Mouse (Mus musculus) embryonic facial prominence, embryonic 12.5 days (tissue): Measurements from ENCODE around the gene Mgat3. TPM values are rescaled to one million over a fixed set of nuclear protein-coding genes. Genes with fewer than 3 reads are reported as not detected.

Experiments used
- ATAC-seq: fragments of 200-750 bp; cut with Nextera tagmentation; 2 replicates; pipeline ENCODE4 v1.8.0; 2017; ENCODE audit not compliant: insufficient number of reproducible peaks, insufficient read depth, low FRiP score, low TSS enrichment
- H3K27ac ChIP-seq: fragments of 300-500 bp; sonication (generic); 2 replicates; pipeline ENCODE4 v1.5.1; 2016; ENCODE audit warnings: mild to moderate bottlenecking
- H3K27me3 ChIP-seq: fragments of 300-500 bp; sonication (generic); 2 replicates; pipeline ENCODE4 v1.6.1; 2016; ENCODE audit warnings: mild to moderate bottlenecking, moderate library complexity
- H3K36me3 ChIP-seq: fragments of 300-500 bp; sonication (generic); 2 replicates; pipeline ENCODE4 v1.6.1; 2016; ENCODE audit warnings: mild to moderate bottlenecking
- H3K4me1 ChIP-seq: fragments of 300-500 bp; sonication (generic); 2 replicates; pipeline ENCODE4 v1.6.1; 2016
- H3K4me2 ChIP-seq: fragments of 300-500 bp; sonication (generic); replicated peaks from 2 replicates; pipeline ENCODE4 v1.6.1; 2016; ENCODE audit warnings: mild to moderate bottlenecking, moderate library complexity
- H3K4me3 ChIP-seq: fragments of 300-500 bp; sonication (generic); 2 replicates; pipeline ENCODE4 v1.5.1; 2016; ENCODE audit warnings: mild to moderate bottlenecking
- H3K9ac ChIP-seq: fragments of 300-500 bp; sonication (generic); 2 replicates; pipeline ENCODE4 v1.6.1; 2016; ENCODE audit warnings: mild to moderate bottlenecking, moderate library complexity
- H3K9me3 ChIP-seq: fragments of 300-500 bp; sonication (generic); 2 replicates; pipeline ENCODE4 v1.6.1; 2016; ENCODE audit warnings: mild to moderate bottlenecking, moderate library complexity
- WGBS: fragments of 180-500 bp; shearing (Covaris S2); methylation state at CpG from one replicate; pipeline ENCODE4 v1.1.7; 2016; 5-methylcytosine and 5-hydroxymethylcytosine counted together
- polyA plus RNA-seq: library from polyadenylated mRNA; unstranded; fragments of >200 nt; fragmentation: Nextera tagmentation; extraction: Ambion mirVana; gene quantifications from 2 replicates; pipeline ENCODE4 v1.2.1, GENCODE M21; 2016

Gene Mgat3
- 10.5 and 11.7 TPM in 2 replicates for polyA plus RNA-seq

GRCm38 (mm10) chr15:80173001-80173771, at the start of gene Mgat3:
TSS of gene Mgat3 (plus strand) at chr15:80173721.
- peak within 1 kb of the TSS; percentile 80 for H3K4me2 ChIP-seq
- peak within 1 kb of the TSS; percentile 98 for H3K9ac ChIP-seq
- H3K27ac ChIP-seq: peak within 1 kb of the TSS; percentile 92
- H3K4me3 ChIP-seq: peak within 1 kb of the TSS; percentile 97
- H3K9me3 ChIP-seq: no peaks in the 10 kb centered on the region
- H3K36me3 ChIP-seq: no peaks in the 10 kb centered on the region
- 4% methylated on average over 61 of the region's 85 CpGs for WGBS
- peak; percentile 62 for ATAC-seq
- peaks cover 34% of the 10 kb centered on the region for H3K4me1 ChIP-seq
- no peaks in the 10 kb centered on the region for H3K27me3 ChIP-seq

GRCm38 (mm10) chr15:80124651-80125050, 48.9 kb upstream of the Mgat3 start:
- Histone ChIP-seq H3K4me1 (no peaks in the 10 kb centered on the region), H3K27ac (no peak overlapping the region), H3K9me3 (no peaks in the 10 kb centered on the region), H3K36me3 (no peaks in the 10 kb centered on the region), H3K4me2 (no peak overlapping the region), H3K9ac (no peak overlapping the region), H3K27me3 (no peaks in the 10 kb centered on the region), H3K4me3 (no peak overlapping the region)
- WGBS: 75% methylated on average over 4 of the region's 4 CpGs
- ATAC-seq: no peak

- no peaks in the 10 kb centered on the region for H3K27me3 ChIP-seq
- no peak for ATAC-seq
- no peak overlapping the region for H3K4me3 ChIP-seq
- no peak overlapping the region for H3K4me2 ChIP-seq
- H3K4me1 ChIP-seq: no peaks in the 10 kb centered on the region
- H3K9me3 ChIP-seq: no peaks in the 10 kb centered on the region
- no peaks in the 10 kb centered on the region for H3K36me3 ChIP-seq
- H3K27ac ChIP-seq: no peak overlapping the region
- 61% methylated on average over 1 of the region's 1 CpGs for WGBS
- H3K9ac ChIP-seq: no peak overlapping the region
Observed at GRCm38 (mm10) chr15:80127191-80127590, 46.3 kb upstream of the Mgat3 start.

GRCm38 (mm10) chr15:80129982-80130381, 43.5 kb upstream of the Mgat3 start:
- no peak overlapping the region for H3K27ac ChIP-seq
- peaks cover 11% of the 10 kb centered on the region for H3K4me1 ChIP-seq
- no peaks in the 10 kb centered on the region for H3K9me3 ChIP-seq
- WGBS: 93% methylated on average over 6 of the region's 6 CpGs
- H3K4me2 ChIP-seq: no peak overlapping the region
- no peak overlapping the region for H3K9ac ChIP-seq
- H3K4me3 ChIP-seq: no peak overlapping the region
- H3K36me3 ChIP-seq: no peaks in the 10 kb centered on the region
- no peaks in the 10 kb centered on the region for H3K27me3 ChIP-seq
- no peak for ATAC-seq

GRCm38 (mm10) chr15:80130689-80131088, 42.8 kb upstream of the Mgat3 start:
- H3K9ac ChIP-seq: no peak overlapping the region
- no peaks in the 10 kb centered on the region for H3K36me3 ChIP-seq
- H3K9me3 ChIP-seq: no peaks in the 10 kb centered on the region
- H3K27me3 ChIP-seq: no peaks in the 10 kb centered on the region
- no peak overlapping the region for H3K4me2 ChIP-seq
- H3K27ac ChIP-seq: no peak overlapping the region
- H3K4me1 ChIP-seq: peaks cover 11% of the 10 kb centered on the region
- ATAC-seq: no peak
- H3K4me3 ChIP-seq: no peak overlapping the region
- 82% methylated on average over 5 of the region's 5 CpGs for WGBS

GRCm38 (mm10) chr15:80131421-80131820, 42.1 kb upstream of the Mgat3 start:
- 80% methylated on average over 6 of the region's 6 CpGs for whole genome bisulfite sequencing
- no peak for ATAC-seq
- no peaks in the 10 kb centered on the region for H3K9me3 ChIP-seq
- no peaks in the 10 kb centered on the region for H3K27me3 ChIP-seq
- no peaks in the 10 kb centered on the region for H3K36me3 ChIP-seq
- no peak overlapping the region for H3K9ac ChIP-seq
- H3K27ac ChIP-seq: no peak overlapping the region
- no peak overlapping the region for H3K4me2 ChIP-seq
- H3K4me3 ChIP-seq: no peak overlapping the region
- peaks cover 11% of the 10 kb centered on the region for H3K4me1 ChIP-seq

- ATAC-seq: no peak
- peak overlapping the region; percentile 46; the same call in 1 of the 2 replicates for H3K27ac ChIP-seq
- peak overlapping the region; percentile 91 for H3K4me2 ChIP-seq
- H3K4me1 ChIP-seq: peaks cover 11% of the 10 kb centered on the region
- no peaks in the 10 kb centered on the region for H3K36me3 ChIP-seq
- H3K9me3 ChIP-seq: no peaks in the 10 kb centered on the region
- no peaks in the 10 kb centered on the region for H3K27me3 ChIP-seq
- 0 out of 2 replicates have a peak overlapping the region, but pooled peaks have one; percentile 83 for H3K9ac ChIP-seq
- WGBS: 80% methylated on average over 9 of the region's 9 CpGs
- H3K4me3 ChIP-seq: peak overlapping the region; percentile 63
Observed at GRCm38 (mm10) chr15:80132452-80132851, 41.1 kb upstream of the Mgat3 start.

GRCm38 (mm10) chr15:80132993-80133586, 40.4 kb upstream of the Mgat3 start, which contains the start of gene Tab1:
TSS of gene Tab1 (plus strand) at chr15:80133127.
- Histone ChIP-seq H3K9ac (peak within 1 kb of the TSS; percentile 83), H3K4me1 (peaks cover 12% of the 10 kb centered on the region), H3K36me3 (no peaks in the 10 kb centered on the region), H3K4me2 (peak within 1 kb of the TSS; percentile 91), H3K27ac (peak within 1 kb of the TSS; percentile 98), H3K27me3 (no peaks in the 10 kb centered on the region), H3K4me3 (peak within 1 kb of the TSS; percentile 63), H3K9me3 (no peaks in the 10 kb centered on the region)
- under 1% methylated on average over 59 of the region's 59 CpGs for WGBS
- ATAC-seq: peak; percentile 92

GRCm38 (mm10) chr15:80133682-80134449, 39.7 kb upstream of the Mgat3 start:
- Histone ChIP-seq H3K27ac (peak overlapping the region; percentile 98), H3K36me3 (no peaks in the 10 kb centered on the region), H3K4me2 (peak overlapping the region; percentile 91), H3K4me3 (peak overlapping the region; percentile 63), H3K4me1 (peaks cover 14% of the 10 kb centered on the region), H3K9ac (peak overlapping the region; percentile 83), H3K27me3 (no peaks in the 10 kb centered on the region), H3K9me3 (no peaks in the 10 kb centered on the region)
- ATAC-seq: no peak
- whole genome bisulfite sequencing: 12% methylated on average over 14 of the region's 14 CpGs

GRCm38 (mm10) chr15:80134450-80134847, 39.1 kb upstream of the Mgat3 start:
- Histone ChIP-seq H3K4me3 (peak overlapping the region; percentile 63), H3K9me3 (no peaks in the 10 kb centered on the region), H3K27ac (peak overlapping the region; percentile 98; the same call in 1 of the 2 replicates), H3K36me3 (no peaks in the 10 kb centered on the region), H3K9ac (peak overlapping the region; percentile 83), H3K4me2 (peak overlapping the region; percentile 91), H3K27me3 (no peaks in the 10 kb centered on the region), H3K4me1 (peaks cover 14% of the 10 kb centered on the region)
- WGBS: 65% methylated on average over 9 of the region's 9 CpGs
- no peak for ATAC-seq

- 91% methylated on average over 2 of the region's 2 CpGs for WGBS
- H3K4me1 ChIP-seq: peaks cover 14% of the 10 kb centered on the region
- H3K36me3 ChIP-seq: peaks cover 5% of the 10 kb centered on the region; the same call in 1 of the 2 replicates
- no peak overlapping the region for H3K27ac ChIP-seq
- no peaks in the 10 kb centered on the region for H3K27me3 ChIP-seq
- ATAC-seq: no peak
- no peaks in the 10 kb centered on the region for H3K9me3 ChIP-seq
- H3K4me2 ChIP-seq: no peak overlapping the region
- H3K4me3 ChIP-seq: no peak overlapping the region
- no peak overlapping the region for H3K9ac ChIP-seq
Observed at GRCm38 (mm10) chr15:80135499-80135898, 38.0 kb upstream of the Mgat3 start.
